Mouse (Mus musculus) layer of hippocampus, postnatal 14 days (tissue): ENCODE measurements around the gene Pkdrej. TPM values are rescaled to one million over a fixed set of nuclear protein-coding genes. Genes with fewer than 3 reads are reported as not detected.
"Not testable (repeated sequence)": the region's sequence is repeated elsewhere in the genome, so short reads cannot be mapped to it uniquely, and the experiment has no call there.

Experiments
- DNase-seq, 2 experiments: peaks; one replicate each; pipeline ENCODE4 v3.0.0; 2021 to 2022; ENCODE audit warnings: low spot score in 2 of 2, mixed read lengths in 1 of 2
- total RNA-seq, 2 experiments: library from RNA; stranded (reverse); gene quantifications; 2 replicates each; pipeline ENCODE4 v1.2.3; 2021

Gene Pkdrej
- total RNA-seq, 2 experiments from 2014 or later, result 0.35 to 0.52 TPM

- peak; percentile 81 to 86 for DNase-seq
These were observed 10.6 kb downstream of the Pkdrej start for GRCm38 (mm10) chr15:85810806-85811521.

- no peak for DNase-seq
These were observed 11.1 kb downstream of the Pkdrej start for GRCm38 (mm10) chr15:85810462-85810805.

GRCm38 (mm10) chr15:85809091-85809490 is 12.4 kb downstream of the Pkdrej start:
- DNase-seq, result no peak

GRCm38 (mm10) chr15:85808434-85808833 is 13.1 kb downstream of the Pkdrej start:
- no peak for DNase-seq

- DNase-seq, result no peak
These were observed 13.5 kb downstream of the Pkdrej start for GRCm38 (mm10) chr15:85808031-85808430.

- no peak for DNase-seq
These were observed 14.1 kb downstream of the Pkdrej start for GRCm38 (mm10) chr15:85807404-85807803.

- no peak for DNase-seq
These were observed 14.6 kb downstream of the Pkdrej start for GRCm38 (mm10) chr15:85806886-85807285.

GRCm38 (mm10) chr15:85802931-85803330 is 18.6 kb downstream of the Pkdrej start:
- no peak for DNase-seq

- DNase-seq, result no peak
These were observed 22.9 kb downstream of the Pkdrej start for GRCm38 (mm10) chr15:85798676-85799075.

GRCm38 (mm10) chr15:85795516-85795915 is 26.0 kb downstream of the Pkdrej start:
- DNase-seq, result no peak

GRCm38 (mm10) chr15:85792819-85793218 is 28.7 kb downstream of the Pkdrej start:
- DNase-seq, result peak; percentile 49 to 76

GRCm38 (mm10) chr15:85791449-85791848 is 30.1 kb downstream of the Pkdrej start:
- no peak for DNase-seq

GRCm38 (mm10) chr15:85788633-85789032 is 32.9 kb downstream of the Pkdrej start:
- no peak for DNase-seq

- DNase-seq, result no peak
These were observed 33.5 kb downstream of the Pkdrej start for GRCm38 (mm10) chr15:85788051-85788450.

- DNase-seq, result no peak
These were observed 34.1 kb downstream of the Pkdrej start for GRCm38 (mm10) chr15:85787482-85787881.

GRCm38 (mm10) chr15:85786711-85787110 is 34.8 kb downstream of the Pkdrej start:
- DNase-seq, result no peak

GRCm38 (mm10) chr15:85784341-85784740 is 37.2 kb downstream of the Pkdrej start:
- no peak for DNase-seq

- DNase-seq, result no peak
These were observed 38.4 kb downstream of the Pkdrej start for GRCm38 (mm10) chr15:85783146-85783545.

GRCm38 (mm10) chr15:85778891-85779290 is 42.6 kb downstream of the Pkdrej start:
- DNase-seq, result not testable (repeated sequence)

- peak; percentile 31 to 60 for DNase-seq
These were observed 44.8 kb downstream of the Pkdrej start for GRCm38 (mm10) chr15:85776771-85777170.

- DNase-seq, result no peak
These were observed 45.3 kb downstream of the Pkdrej start for GRCm38 (mm10) chr15:85776241-85776640.

- DNase-seq, result peak in 1 of 2 experiments; percentile 36
These were observed 46.5 kb downstream of the Pkdrej start for GRCm38 (mm10) chr15:85775001-85775400.

GRCm38 (mm10) chr15:85774419-85774818 is 47.1 kb downstream of the Pkdrej start:
- DNase-seq, result no peak
